Mouse (Mus musculus): ENCODE measurements at regions not wholly inside any gene's neighbourhood (a gene's known extent, or its start where the extent isn't known, plus 50 kb on each side); places are given as distances from the start of the nearest gene placed in this dataset.

DNA sequence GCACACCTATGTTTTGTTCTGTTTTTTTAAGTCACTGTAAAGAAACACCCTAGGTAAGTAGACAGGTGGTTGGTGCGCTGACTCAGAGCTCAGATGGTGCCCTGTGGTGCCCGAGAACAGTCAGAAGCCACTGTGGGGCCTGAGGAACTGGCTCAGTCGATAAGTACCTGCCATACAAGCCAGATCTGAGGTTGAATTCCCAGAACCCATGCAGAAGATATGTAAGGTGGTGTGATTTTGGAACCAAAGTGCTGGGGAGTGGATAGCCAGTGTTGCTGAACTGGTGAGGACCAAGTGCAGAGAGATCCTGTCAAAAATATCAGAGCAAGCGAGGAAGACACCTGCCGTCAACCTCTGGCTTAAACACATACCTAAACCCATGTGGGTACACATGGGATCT, 65.4 kb downstream of the Chst1 start:
- peaks cover 4% of the 10 kb centered on the region for H3K9me3 ChIP-seq (replicated peaks; ENCODE audit: low read length)
- no peak overlapping the region for H3K4me2 ChIP-seq (ENCODE audit: insufficient read depth, low read depth, poor library complexity, severe bottlenecking)
- peaks cover 11 to 62% of the 10 kb centered on the region in 2 experiments for H3K4me1 ChIP-seq (ENCODE audit: control insufficient read depth in 1 of 2, insufficient read depth in 2 of 2)
- H3K79me2 ChIP-seq (replicated peaks; ENCODE audit: control insufficient read depth, extremely low read depth, insufficient read depth, poor library complexity, severe bottlenecking): no peaks in the 10 kb centered on the region
- H3K36me3 ChIP-seq (replicated peaks in 1 of 2; ENCODE audit: control insufficient read depth in 1 of 2, insufficient read depth in 1 of 2, low read length in 1 of 2): no peaks in the 10 kb centered on the region
- dilution Hi-C loops (cut with MboI; ENCODE audit: extremely low pct_ligation_motif_present, extremely low pct_unique_long_range_greater_than_20kb, low sequenced_read_pairs): no loop called here
- DNase-seq (ENCODE audit: extremely low read depth): no peak
- peaks cover 21% of the 10 kb centered on the region for H3K27me3 ChIP-seq (replicated peaks)
- H3K27ac ChIP-seq (ENCODE audit: insufficient read depth, low read depth): no peak overlapping the region
- in situ Hi-C loops (cut with MboI; ENCODE audit: low pct_ligation_motif_present, low pct_unique_long_range_greater_than_20kb, low sequenced_read_pairs): no loop called here
- no peak overlapping the region for H3K9ac ChIP-seq (ENCODE audit: insufficient read depth, low read depth)
- H3K4me3 ChIP-seq (replicated peaks in 1 of 3; ENCODE audit: low read depth in 2 of 3, low read length in 2 of 3, poor library complexity in 1 of 3): no peak overlapping the region
- no peak for TF ChIP-seq IRF4 (IDR thresholded peaks at IDR 0.05; ENCODE audit: low read depth, low read length)
- TF ChIP-seq CTCF (conservative IDR thresholded peaks at IDR 0.05 in 1 of 2, IDR thresholded peaks at IDR 0.05 in 1 of 2; ENCODE audit: low read depth in 2 of 2, low read length in 2 of 2): no peak
- no peak for TF ChIP-seq KAT2A (IDR thresholded peaks at IDR 0.05; ENCODE audit: insufficient replicate concordance, low read length)
- no peak for TF ChIP-seq MAX (IDR thresholded peaks at IDR 0.05; ENCODE audit: low read length)
- no peak for TF ChIP-seq MYC (IDR thresholded peaks at IDR 0.05; ENCODE audit: low read depth, low read length)
- TF ChIP-seq ETS1 (conservative IDR thresholded peaks at IDR 0.05; ENCODE audit: low read depth, low read length): no peak
- TF ChIP-seq POLR2AphosphoS2 (IDR thresholded peaks at IDR 0.05; ENCODE audit: low read depth, low read length): no peak
- no peak for TF ChIP-seq JUND (conservative IDR thresholded peaks at IDR 0.05; ENCODE audit: low read depth, low read length)

DNA sequence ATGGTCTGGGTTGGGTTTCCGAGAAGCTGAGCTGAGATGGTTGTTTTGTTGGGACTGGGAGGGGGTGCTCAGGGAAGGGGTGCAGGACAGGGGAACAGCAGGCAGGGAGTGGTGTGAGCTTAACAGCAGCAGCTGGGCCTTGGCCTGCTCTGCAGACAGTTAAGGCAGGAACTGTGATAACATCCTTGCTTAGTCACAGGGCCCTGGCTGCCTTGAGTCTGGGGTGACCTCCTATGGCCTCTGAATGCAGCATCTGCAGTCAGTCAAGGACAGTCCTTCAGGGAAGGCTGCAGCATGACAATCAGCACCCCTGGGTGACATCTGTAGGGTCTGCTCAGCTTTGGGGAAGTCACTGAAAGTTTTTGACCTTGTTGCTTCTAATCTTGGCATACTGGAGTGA, 67.7 kb downstream of the Chst1 start:
- DNase-seq (ENCODE audit: extremely low read depth): no peak
- H3K4me1 ChIP-seq (ENCODE audit: control insufficient read depth in 1 of 2, insufficient read depth in 2 of 2): peaks cover 20 to 68% of the 10 kb centered on the region in 2 experiments
- dilution Hi-C loops (cut with MboI; ENCODE audit: extremely low pct_ligation_motif_present, extremely low pct_unique_long_range_greater_than_20kb, low sequenced_read_pairs): no loop called here

DNA sequence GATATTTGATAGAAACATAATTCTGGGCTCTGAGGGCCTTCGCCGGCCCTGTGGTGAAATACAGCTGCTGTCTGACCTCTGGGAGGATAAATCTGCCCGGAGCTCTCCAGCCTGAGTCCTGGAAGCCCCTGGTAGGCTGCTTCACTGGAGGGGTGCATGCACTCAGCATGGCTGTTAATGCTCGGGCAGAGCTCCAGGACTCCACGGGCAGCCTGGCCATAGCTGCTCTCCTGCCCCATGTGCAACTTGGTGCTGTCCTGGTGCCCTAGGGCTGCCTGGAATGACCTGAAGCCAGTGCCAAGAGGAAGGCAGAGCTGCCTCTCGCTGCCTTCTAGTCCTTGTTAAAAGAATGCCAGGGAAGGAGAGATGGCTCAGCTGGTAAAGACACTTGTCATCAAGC, 68.2 kb downstream of the Chst1 start:
- no peak overlapping the region for H3K9ac ChIP-seq (ENCODE audit: insufficient read depth, low read depth)
- no peak overlapping the region for H3K4me2 ChIP-seq (ENCODE audit: insufficient read depth, low read depth, poor library complexity, severe bottlenecking)
- no peak overlapping the region for H3K27ac ChIP-seq (ENCODE audit: insufficient read depth, low read depth)
- in situ Hi-C loops (cut with MboI; ENCODE audit: low pct_ligation_motif_present, low pct_unique_long_range_greater_than_20kb, low sequenced_read_pairs): no loop called here
- peaks cover 34% of the 10 kb centered on the region for H3K27me3 ChIP-seq (replicated peaks)
- H3K4me3 ChIP-seq (replicated peaks in 1 of 3; ENCODE audit: low read depth in 2 of 3, low read length in 2 of 3, poor library complexity in 1 of 3): no peak overlapping the region
- TF ChIP-seq MYC (IDR thresholded peaks at IDR 0.05; ENCODE audit: low read depth, low read length): no peak
- TF ChIP-seq ZC3H11A (IDR thresholded peaks at IDR 0.05; ENCODE audit: low read depth, low read length): no peak
- TF ChIP-seq HCFC1 (IDR thresholded peaks at IDR 0.05; ENCODE audit: low read depth, low read length): no peak
- no peak for TF ChIP-seq JUND (conservative IDR thresholded peaks at IDR 0.05; ENCODE audit: low read depth, low read length)
- no peak for TF ChIP-seq ZNF384 (IDR thresholded peaks at IDR 0.05; ENCODE audit: low read depth, low read length)
- TF ChIP-seq EP300 (IDR thresholded peaks at IDR 0.05; ENCODE audit: low read length): no peak
- no peak for TF ChIP-seq IRF4 (IDR thresholded peaks at IDR 0.05; ENCODE audit: low read depth, low read length)
- TF ChIP-seq SIN3A (IDR thresholded peaks at IDR 0.05; ENCODE audit: low read length): no peak
- no peak for TF ChIP-seq MAZ (IDR thresholded peaks at IDR 0.05; ENCODE audit: low read depth, low read length)
- no peaks in the 10 kb centered on the region for H3K79me2 ChIP-seq (replicated peaks; ENCODE audit: control insufficient read depth, extremely low read depth, insufficient read depth, poor library complexity, severe bottlenecking)
- H3K4me1 ChIP-seq (ENCODE audit: control insufficient read depth in 1 of 2, insufficient read depth in 2 of 2): peaks cover 20 to 62% of the 10 kb centered on the region in 2 experiments
- dilution Hi-C loops (cut with MboI; ENCODE audit: extremely low pct_ligation_motif_present, extremely low pct_unique_long_range_greater_than_20kb, low sequenced_read_pairs): no loop called here
- no peak for DNase-seq (ENCODE audit: extremely low read depth)
- H3K36me3 ChIP-seq (replicated peaks in 1 of 2; ENCODE audit: control insufficient read depth in 1 of 2, insufficient read depth in 1 of 2, low read length in 1 of 2): no peaks in the 10 kb centered on the region
- no peaks in the 10 kb centered on the region for H3K9me3 ChIP-seq (replicated peaks; ENCODE audit: low read length)

More for the DNA sequence above, 67.7 kb downstream of the Chst1 start:
- peaks cover 28% of the 10 kb centered on the region for H3K27me3 ChIP-seq (replicated peaks)
- H3K27ac ChIP-seq (ENCODE audit: insufficient read depth, low read depth): no peak overlapping the region
- TF ChIP-seq MAFK (IDR thresholded peaks at IDR 0.05; ENCODE audit: insufficient replicate concordance, low read length) (no peak), KAT2A (IDR thresholded peaks at IDR 0.05; ENCODE audit: insufficient replicate concordance, low read length) (no peak), E2F4 (IDR thresholded peaks at IDR 0.05; ENCODE audit: insufficient replicate concordance, low read depth, low read length) (no peak), JUND (conservative IDR thresholded peaks at IDR 0.05; ENCODE audit: low read depth, low read length) (no peak), ETS1 (conservative IDR thresholded peaks at IDR 0.05; ENCODE audit: low read depth, low read length) (no peak), NELFE (IDR thresholded peaks at IDR 0.05; ENCODE audit: low read depth, low read length) (no peak), EP300 (IDR thresholded peaks at IDR 0.05; ENCODE audit: low read length) (no peak), USF2 (conservative IDR thresholded peaks at IDR 0.05; ENCODE audit: low read depth, low read length) (no peak), TBP (conservative IDR thresholded peaks at IDR 0.05; ENCODE audit: low read depth, low read length) (no peak), POLR2A (IDR thresholded peaks at IDR 0.05; ENCODE audit: low read depth, low read length) (no peak), MAZ (IDR thresholded peaks at IDR 0.05; ENCODE audit: low read depth, low read length) (no peak), SMC3 (IDR thresholded peaks at IDR 0.05; ENCODE audit: low read depth, low read length) (no peak)
- no peaks in the 10 kb centered on the region for H3K36me3 ChIP-seq (replicated peaks in 1 of 2; ENCODE audit: control insufficient read depth in 1 of 2, insufficient read depth in 1 of 2, low read length in 1 of 2)
- H3K4me2 ChIP-seq (ENCODE audit: insufficient read depth, low read depth, poor library complexity, severe bottlenecking): no peak overlapping the region
- no peaks in the 10 kb centered on the region for H3K79me2 ChIP-seq (replicated peaks; ENCODE audit: control insufficient read depth, extremely low read depth, insufficient read depth, poor library complexity, severe bottlenecking)
- H3K4me3 ChIP-seq (replicated peaks in 1 of 3; ENCODE audit: low read depth in 2 of 3, low read length in 2 of 3, poor library complexity in 1 of 3): no peak overlapping the region
- no peaks in the 10 kb centered on the region for H3K9me3 ChIP-seq (replicated peaks; ENCODE audit: low read length)
- in situ Hi-C loops (cut with MboI; ENCODE audit: low pct_ligation_motif_present, low pct_unique_long_range_greater_than_20kb, low sequenced_read_pairs): no loop called here
- no peak overlapping the region for H3K9ac ChIP-seq (ENCODE audit: insufficient read depth, low read depth)
